Mouse (Mus musculus) stomach, postnatal 0 days (tissue): ENCODE data around the gene Rfx7.

Experiments used
- CTCF ChIP-seq: IDR thresholded peaks from 2 replicates; pipeline ENCODE4 v1.5.1; 2016; ENCODE audit warnings: antibody characterized with exemption, low read depth, mild to moderate bottlenecking, moderate library complexity
- EP300 ChIP-seq: optimal IDR thresholded peaks from 2 replicates; pipeline ENCODE3; 2016; ENCODE audit warnings: antibody characterized with exemption

DNA sequence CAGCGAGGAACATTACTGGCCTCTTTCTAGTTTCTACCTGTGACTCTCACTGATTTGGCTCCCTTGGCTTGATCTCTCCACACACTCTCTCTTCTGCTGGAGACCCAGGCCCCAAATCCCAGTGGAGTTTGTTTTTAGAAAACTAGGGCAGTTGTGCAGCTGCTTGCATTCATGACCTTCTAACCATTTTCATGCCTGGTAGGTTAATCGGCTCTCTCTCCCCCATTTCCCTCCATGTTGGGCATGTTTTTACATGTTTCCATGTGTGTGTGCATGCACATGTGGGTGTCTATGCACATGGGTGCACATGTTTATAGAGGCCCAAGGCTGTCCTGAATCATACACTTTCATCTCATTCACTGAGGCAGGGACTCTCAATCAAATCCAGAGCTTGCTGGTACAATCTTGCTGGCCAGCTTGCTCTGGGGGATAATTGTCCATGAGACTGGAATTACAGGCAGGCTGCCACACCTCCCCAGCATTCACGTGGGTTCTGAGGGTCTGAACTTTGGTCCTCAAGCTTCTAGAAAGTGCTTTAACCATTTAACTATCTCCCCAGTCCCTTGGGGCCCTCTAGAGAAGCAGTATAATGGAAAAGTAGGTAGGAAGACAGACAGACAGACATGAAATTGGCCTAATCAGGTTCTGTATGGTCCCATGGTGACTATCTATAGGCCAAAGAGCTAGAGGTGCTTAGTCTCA is 37.9 kb upstream of the Rfx7 start:
- TF ChIP-seq CTCF (no peak), EP300 (no peak)
